Mouse (Mus musculus) liver, embryonic 14.5 days (tissue): ENCODE measurements around the gene Fam49a. TPM values are rescaled to one million over a fixed set of nuclear protein-coding genes. Genes with fewer than 3 reads are reported as not detected.

Source experiments
- ATAC-seq: fragments of 200-750 bp; cut with Nextera tagmentation; 2 replicates; pipeline ENCODE4 v1.8.0; 2017; ENCODE audit warnings: moderate number of reproducible peaks, mild to moderate bottlenecking, moderate library complexity; ENCODE audit not compliant: insufficient read depth
- DNase-seq, 3 experiments: peaks; one replicate each; pipeline ENCODE4 v3.0.0-alpha.2; 2012 to 2013; ENCODE audit warnings: low read depth in 3 of 3, low spot score in 3 of 3
- H3K27ac ChIP-seq: fragments of 300-500 bp; sonication (generic); 2 replicates; pipeline ENCODE4 v1.5.1; 2014; ENCODE audit warnings: moderate library complexity, mild to moderate bottlenecking, control low read depth, inconsistent platforms
- H3K27me3 ChIP-seq: fragments of 300-500 bp; sonication (generic); 2 replicates; pipeline ENCODE4 v1.6.1; 2014; ENCODE audit warnings: mild to moderate bottlenecking, low read length, moderate library complexity; ENCODE audit not compliant: control insufficient read depth, insufficient read depth
- H3K36me3 ChIP-seq: fragments of 300-500 bp; sonication (generic); replicated peaks from 2 replicates; pipeline ENCODE4 v1.6.1; 2014; ENCODE audit warnings: low read depth; ENCODE audit not compliant: control insufficient read depth, insufficient read depth
- H3K4me1 ChIP-seq, 2 experiments: fragments of 200-500 bp in 1 of 2; fragments of 300-500 bp in 1 of 2; sonication (generic) in 1 of 2; replicated peaks; 2 replicates each; pipeline ENCODE4 v1.6.1; 2012 to 2014; ENCODE audit warnings: antibody characterized with exemption in 1 of 2, inconsistent platforms in 1 of 2, low read length in 1 of 2; ENCODE audit not compliant: control insufficient read depth in 2 of 2, insufficient read depth in 2 of 2
- H3K4me2 ChIP-seq: fragments of 300-500 bp; sonication (generic); 2 replicates; pipeline ENCODE4 v1.6.1; 2014; ENCODE audit warnings: low read depth, mild to moderate bottlenecking, control low read depth, moderate library complexity
- H3K4me3 ChIP-seq, 2 experiments: fragments of 200-500 bp in 1 of 2; fragments of 300-500 bp in 1 of 2; sonication (generic) in 1 of 2; 2 replicates each; pipeline ENCODE4 v1.5.1; 2012 to 2014; ENCODE audit warnings: low read depth in 2 of 2, low read length in 2 of 2, mild to moderate bottlenecking in 2 of 2, control low read depth in 1 of 2, inconsistent platforms in 1 of 2, moderate library complexity in 1 of 2; ENCODE audit not compliant: insufficient read depth in 1 of 2
- H3K9ac ChIP-seq: fragments of 300-500 bp; sonication (generic); replicated peaks from 2 replicates; pipeline ENCODE4 v1.6.1; 2014; ENCODE audit warnings: mild to moderate bottlenecking, control low read depth, moderate library complexity
- H3K9me3 ChIP-seq: fragments of 300-500 bp; sonication (generic); 2 replicates; pipeline ENCODE4 v1.6.1; 2016; ENCODE audit warnings: low read length, mixed read lengths; ENCODE audit not compliant: control insufficient read depth
- CTCF ChIP-seq: IDR thresholded peaks from 2 replicates; pipeline ENCODE4 v1.5.1; 2016; ENCODE audit warnings: antibody characterized with exemption, low read depth, control low read depth
- EP300 ChIP-seq: IDR thresholded peaks from 2 replicates; pipeline ENCODE4 v1.6.1; 2016; ENCODE audit warnings: antibody characterized with exemption, low read depth
- WGBS: fragments of 180-500 bp; shearing (Covaris S2); extraction: QIAGEN DNeasy Blood & Tissue Kit; methylation state at CpG from one replicate; pipeline ENCODE4 v1.1.7; 2014; ENCODE audit not compliant: insufficient replicate concordance; 5-methylcytosine and 5-hydroxymethylcytosine counted together
- polyA plus RNA-seq, 2 experiments: library from polyadenylated mRNA; depleted of rRNA in 1 of 2; stranded (reverse) in 1 of 2; unstranded in 1 of 2; fragments of >200 nt; fragmentation: Nextera tagmentation in 1 of 2; extraction: Ambion mirVana in 1 of 2; gene quantifications; 2 replicates each; pipeline versions ENCODE4 v1.2.1 to v1.2.3; 2012 to 2014

Gene Fam49a
- polyA plus RNA-seq, 2 experiments = 1.0 to 2.4 TPM

GRCm38 (mm10) chr12:12264151-12264550 lies 2.2 kb downstream of the Fam49a start:
- TF ChIP-seq EP300 (no peak), CTCF (no peak)
- no peaks in the 10 kb centered on the region; a peak in 1 of 4 replicates for H3K4me1 ChIP-seq
- H3K36me3 ChIP-seq = no peaks in the 10 kb centered on the region
- no peaks in the 10 kb centered on the region for H3K27me3 ChIP-seq
- DNase-seq = no peak
- no peaks in the 10 kb centered on the region for H3K9me3 ChIP-seq
- H3K27ac ChIP-seq = no peak overlapping the region
- no peak overlapping the region for H3K4me3 ChIP-seq
- WGBS = 28% methylated on average over 5 of the region's 5 CpGs
- no peak for ATAC-seq
- H3K9ac ChIP-seq = no peak overlapping the region
- H3K4me2 ChIP-seq = no peak overlapping the region

DNA sequence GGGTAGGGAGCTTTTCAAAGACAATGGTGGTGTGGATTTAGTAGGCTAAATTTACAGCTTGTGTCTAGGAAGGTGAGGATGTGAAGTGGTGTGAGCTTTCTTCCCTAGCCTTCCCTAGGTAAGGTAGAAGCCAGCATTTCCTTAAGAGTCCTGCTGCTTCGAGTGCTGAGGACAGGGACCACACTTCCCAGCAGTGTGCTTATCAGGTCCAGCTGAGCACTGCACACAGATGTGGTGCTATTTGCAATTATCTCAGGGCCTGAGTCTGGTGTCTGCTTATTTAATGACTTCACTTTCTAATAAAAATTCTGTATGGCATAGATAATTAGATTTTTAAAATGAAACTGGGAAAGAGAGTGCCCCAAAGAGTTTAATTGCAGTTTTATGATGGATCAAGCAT lies 4.6 kb downstream of the Fam49a start:
- DNase-seq (no peak), ATAC-seq (no peak)
- Histone ChIP-seq H3K27ac (no peak overlapping the region), H3K4me1 (no peaks in the 10 kb centered on the region; a peak in 2 of 4 replicates), H3K4me3 (no peak overlapping the region), H3K9me3 (no peaks in the 10 kb centered on the region), H3K27me3 (no peaks in the 10 kb centered on the region), H3K9ac (no peak overlapping the region), H3K4me2 (no peak overlapping the region), H3K36me3 (no peaks in the 10 kb centered on the region)
- no peak for TF ChIP-seq EP300
- TF ChIP-seq CTCF = no peak
- WGBS = 23% methylated on average over 1 of the region's 1 CpGs

DNA sequence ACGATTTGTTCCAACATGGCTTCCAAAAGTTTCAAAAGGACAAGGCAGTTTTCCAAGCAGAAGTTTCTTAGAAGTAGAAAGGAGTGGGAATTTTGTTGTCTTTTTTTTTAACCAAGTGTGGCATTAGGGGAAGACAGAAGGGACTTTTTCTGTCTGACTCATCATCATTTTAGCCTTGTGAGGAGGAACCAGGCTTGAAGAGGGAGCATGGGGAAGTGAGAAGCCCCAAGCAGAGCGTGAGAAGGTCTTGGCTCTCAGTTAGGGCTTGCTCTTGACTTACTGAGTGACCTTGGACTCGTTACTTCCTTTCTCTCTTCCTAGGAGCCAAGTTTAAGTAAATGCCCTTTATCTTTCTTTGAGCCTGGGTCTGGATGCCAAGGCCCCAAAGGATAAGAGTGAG lies 8.6 kb downstream of the Fam49a start:
- no peaks in the 10 kb centered on the region for H3K27me3 ChIP-seq
- no peak overlapping the region for H3K4me3 ChIP-seq
- H3K4me1 ChIP-seq = no peaks in the 10 kb centered on the region; a peak in 2 of 4 replicates
- no peak for ATAC-seq
- 31% methylated on average over 3 of the region's 3 CpGs for WGBS
- H3K36me3 ChIP-seq = no peaks in the 10 kb centered on the region
- H3K4me2 ChIP-seq = no peak overlapping the region
- no peaks in the 10 kb centered on the region for H3K9me3 ChIP-seq
- no peak for TF ChIP-seq CTCF
- TF ChIP-seq EP300 = no peak
- H3K9ac ChIP-seq = no peak overlapping the region
- no peak for DNase-seq
- H3K27ac ChIP-seq = no peak overlapping the region

DNA sequence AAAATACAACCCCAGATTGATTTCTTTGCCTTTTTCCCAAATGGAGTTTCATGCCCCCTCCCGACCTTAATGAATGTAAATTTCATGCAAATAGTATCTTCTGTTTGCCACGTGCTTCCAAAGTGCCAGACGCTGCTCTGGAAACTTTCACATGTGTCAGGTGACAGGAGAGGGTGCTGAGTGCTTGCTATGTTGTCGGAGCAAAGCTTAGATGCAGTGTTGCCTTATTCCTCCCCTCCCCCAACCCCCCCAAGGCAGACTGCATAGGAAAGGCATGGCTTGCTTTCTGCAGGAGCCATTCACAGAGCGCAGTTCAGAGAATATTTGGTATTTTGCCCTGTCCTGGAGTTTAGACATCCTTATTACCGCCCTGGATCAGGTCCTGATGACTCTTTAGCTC lies 12.2 kb downstream of the Fam49a start:
- peaks cover 0 to 2% of the 10 kb centered on the region in 2 experiments; a peak in 2 of 4 replicates for H3K4me1 ChIP-seq
- H3K27me3 ChIP-seq = no peaks in the 10 kb centered on the region
- H3K4me3 ChIP-seq = no peak overlapping the region
- WGBS = 33% methylated on average over 6 of the region's 6 CpGs
- DNase-seq = no peak
- H3K9me3 ChIP-seq = no peaks in the 10 kb centered on the region
- ATAC-seq = no peak
- no peak overlapping the region for H3K4me2 ChIP-seq
- no peak overlapping the region for H3K27ac ChIP-seq
- no peaks in the 10 kb centered on the region for H3K36me3 ChIP-seq
- no peak overlapping the region for H3K9ac ChIP-seq
- TF ChIP-seq EP300 = no peak
- no peak for TF ChIP-seq CTCF

DNA sequence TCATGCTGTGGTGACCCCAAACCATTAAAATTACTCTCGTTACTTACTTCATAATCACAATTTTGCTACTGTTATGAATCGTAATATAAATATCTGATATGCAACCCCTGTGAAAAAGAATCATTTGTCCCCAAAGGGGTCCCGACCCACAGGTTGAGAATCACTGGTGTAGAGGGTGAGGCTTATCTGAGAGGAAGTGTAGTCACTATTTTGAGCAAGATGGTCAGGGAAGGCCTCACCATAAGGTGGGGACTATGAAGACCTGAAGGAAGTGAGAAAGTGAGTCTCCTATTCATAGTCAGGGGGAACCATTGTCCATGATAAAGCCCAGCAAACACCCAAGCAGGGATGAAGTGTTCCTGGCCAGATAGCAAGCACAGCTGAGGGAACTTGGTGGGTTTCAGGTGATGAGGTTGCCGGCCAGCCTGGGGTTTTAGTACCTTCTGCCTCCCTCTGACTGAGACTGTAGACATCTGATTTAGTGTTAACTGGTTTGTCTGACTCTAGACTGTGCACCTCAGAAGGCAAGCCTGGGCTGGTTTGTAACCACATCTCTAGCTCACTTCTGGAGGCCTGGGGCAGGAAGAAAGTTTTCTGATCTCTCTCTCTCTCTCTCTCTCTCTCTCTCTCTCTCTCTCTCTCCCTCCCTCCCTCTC lies 13.3 kb downstream of the Fam49a start:
- no peak for ATAC-seq
- WGBS = 32% methylated on average over 4 of the region's 4 CpGs

More for the DNA sequence above, 13.3 kb downstream of the Fam49a start:
- no peaks in the 10 kb centered on the region for H3K27me3 ChIP-seq
- H3K4me2 ChIP-seq = no peak overlapping the region
- no peaks in the 10 kb centered on the region for H3K9me3 ChIP-seq
- no peaks in the 10 kb centered on the region for H3K36me3 ChIP-seq
- peaks cover 0 to 2% of the 10 kb centered on the region in 2 experiments; a peak in 1 of 4 replicates for H3K4me1 ChIP-seq
- H3K4me3 ChIP-seq = no peak overlapping the region
- H3K27ac ChIP-seq = no peak overlapping the region
- no peak overlapping the region for H3K9ac ChIP-seq
- TF ChIP-seq EP300 = no peak
- no peak for TF ChIP-seq CTCF
- no peak for DNase-seq
